Mouse (Mus musculus) spleen, adult 2 months (tissue): ENCODE results near the gene Lman2l.

Experiments
- CTCF ChIP-seq: fragments of 200-500 bp; IDR thresholded peaks from 2 replicates; pipeline ENCODE4 v1.5.1; 2011; ENCODE audit warnings: mild to moderate bottlenecking, inconsistent platforms; ENCODE audit not compliant: insufficient read depth, insufficient read length, insufficient replicate concordance; ENCODE audit errors: extremely low read depth
- POLR2A ChIP-seq: fragments of 200-500 bp; IDR thresholded peaks from 2 replicates; pipeline ENCODE4 v1.6.1; 2011; ENCODE audit warnings: low read depth, low read length, inconsistent platforms

DNA sequence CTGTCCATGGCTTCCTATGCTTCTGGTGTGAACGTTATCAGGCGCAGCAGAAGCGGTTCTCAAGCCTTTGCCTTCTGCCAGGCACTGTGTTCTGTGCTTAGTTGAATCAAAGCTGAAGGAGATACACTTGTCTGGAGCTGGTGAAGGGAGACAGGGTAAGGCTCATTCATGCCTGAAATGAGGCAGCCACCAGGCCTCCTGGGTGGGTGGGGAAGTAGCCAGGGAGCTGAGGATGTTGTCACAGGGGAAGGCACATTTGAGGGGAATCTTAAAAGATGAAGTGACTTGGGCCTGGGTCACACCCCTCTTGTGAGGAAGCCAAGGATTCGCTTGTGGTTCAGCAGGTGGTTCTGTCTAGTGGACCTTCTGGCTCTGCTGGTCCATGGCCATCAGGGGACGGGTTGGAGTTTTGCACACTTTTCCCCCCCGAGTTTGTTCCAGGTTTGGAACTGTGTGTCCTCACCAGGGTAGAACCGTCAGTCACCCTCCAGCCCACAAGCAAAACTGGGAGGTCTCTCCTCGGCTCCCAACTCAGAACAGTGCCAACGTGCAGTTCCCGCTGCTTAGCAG is 28.2 kb upstream of the Lman2l start:
- no peak for TF ChIP-seq CTCF
- TF ChIP-seq POLR2A: no peak
